Mouse (Mus musculus) cerebellum, adult 2 months (tissue): Measurements from ENCODE around the gene Sp4.

ENCODE experiments used
- CTCF ChIP-seq: fragments of 200-500 bp; IDR thresholded peaks from 2 replicates; pipeline ENCODE4 v1.5.1; 2011; ENCODE audit warnings: low read depth, mild to moderate bottlenecking, control low read depth, low read length, moderate library complexity, borderline replicate concordance; ENCODE audit not compliant: insufficient read depth
- POLR2A ChIP-seq: fragments of 200-500 bp; IDR thresholded peaks from 2 replicates; pipeline ENCODE4 v1.6.1; 2011; ENCODE audit warnings: low read length, control low read depth, borderline replicate concordance; ENCODE audit not compliant: insufficient read depth

- TF ChIP-seq CTCF (no peak), POLR2A (no peak)
These were observed 12.3 kb downstream of the Sp4 start for GRCm38 (mm10) chr12:118288947-118289346.
